Mouse (Mus musculus) splenic B cell, adult 2 months (primary cell): Measurements from ENCODE around the gene Gsk3b.
A peak's percentile ranks its signal among the peaks of the same experiment; 100 is the strongest.
"Not testable (repeated sequence)": the region's sequence is repeated elsewhere in the genome, so short reads cannot be mapped to it uniquely, and the experiment has no call there.

Experiments used
- DNase-seq: peaks from one replicate; pipeline ENCODE4 v3.0.0-alpha.2; 2011; ENCODE audit warnings: low read depth, low spot score
- H3K27me3 ChIP-seq: 2 replicates; pipeline ENCODE4 v1.6.1; 2012; ENCODE audit warnings: mild to moderate bottlenecking, low read length, moderate library complexity, mixed read lengths; ENCODE audit not compliant: control insufficient read depth, poor library complexity, insufficient read depth, severe bottlenecking
- H3K36me3 ChIP-seq: 2 replicates; pipeline ENCODE4 v1.6.1; 2012; ENCODE audit warnings: mild to moderate bottlenecking, low read length, moderate library complexity, mixed read lengths; ENCODE audit not compliant: control insufficient read depth, poor library complexity, insufficient read depth, severe bottlenecking

Gsk3b gene

DNA sequence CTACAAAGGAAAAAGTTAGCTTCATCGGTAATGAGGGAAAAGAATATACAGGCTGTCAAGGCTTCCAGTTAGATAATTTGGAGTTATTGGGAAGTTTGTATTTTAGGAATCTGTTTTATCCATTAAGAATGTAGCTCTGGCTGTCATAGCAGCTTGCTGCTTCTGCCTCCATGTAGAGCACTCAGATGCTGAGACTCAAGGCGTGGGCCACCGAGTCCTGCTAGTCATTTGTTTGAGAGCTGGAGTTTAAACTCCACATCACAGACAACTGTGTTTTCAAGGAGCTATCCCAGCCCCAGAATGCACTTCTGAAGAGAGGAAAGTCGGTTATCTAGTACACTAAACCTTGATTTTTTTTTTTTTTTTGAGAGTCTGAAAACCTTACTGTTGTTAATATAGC, 101.2 kb downstream of the Gsk3b start:
- peaks cover 3% of the 10 kb centered on the region; the same call in 1 of the 2 replicates for H3K36me3 ChIP-seq

DNA sequence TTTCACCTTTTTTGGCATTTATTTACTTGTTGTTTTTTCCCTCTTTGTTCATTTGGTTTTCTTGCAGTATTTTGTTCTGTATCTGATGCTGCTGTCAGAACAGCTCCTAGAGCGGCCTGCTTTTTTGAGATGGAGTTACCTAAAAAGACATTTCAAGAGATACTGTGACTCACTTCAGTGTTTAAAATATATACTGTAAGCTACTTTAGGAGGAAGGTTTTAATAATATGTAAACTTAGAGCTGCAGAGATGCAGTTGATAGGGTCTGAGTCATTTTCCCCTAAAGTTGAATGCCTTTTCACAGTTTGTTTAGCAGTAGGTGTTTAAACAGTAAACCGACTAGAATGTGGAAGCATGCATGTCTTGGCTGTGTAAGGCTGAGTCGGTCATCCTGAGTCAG, 101.7 kb downstream of the Gsk3b start:
- no peak for DNase-seq
- Histone ChIP-seq H3K36me3 (peaks cover 4% of the 10 kb centered on the region; the same call in 1 of the 2 replicates), H3K27me3 (no peaks in the 10 kb centered on the region)

More for the DNA sequence above, 101.2 kb downstream of the Gsk3b start:
- H3K27me3 ChIP-seq, result no peaks in the 10 kb centered on the region
- DNase-seq, result no peak

DNA sequence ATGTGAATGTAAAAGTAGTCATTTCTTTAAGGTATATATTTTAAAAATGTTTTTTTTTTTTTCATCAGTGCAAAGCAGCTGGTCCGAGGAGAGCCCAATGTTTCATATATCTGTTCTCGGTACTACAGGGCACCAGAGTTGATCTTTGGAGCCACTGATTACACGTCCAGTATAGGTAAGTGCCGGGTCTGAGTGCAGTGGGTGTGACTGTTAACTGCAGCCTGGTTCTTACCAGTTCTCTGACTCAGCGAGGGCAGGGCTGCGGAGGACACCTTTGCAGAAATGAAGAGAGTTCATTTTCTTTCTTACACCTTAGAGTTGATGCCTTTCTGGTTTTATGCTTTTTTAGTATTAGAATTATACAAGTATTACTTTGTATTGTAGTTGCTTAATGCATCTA, 102.7 kb downstream of the Gsk3b start:
- H3K36me3 ChIP-seq, result 0 out of 2 replicates have a peak, but pooled peaks cover 2% of the 10 kb centered on the region
- DNase-seq, result no peak

DNA sequence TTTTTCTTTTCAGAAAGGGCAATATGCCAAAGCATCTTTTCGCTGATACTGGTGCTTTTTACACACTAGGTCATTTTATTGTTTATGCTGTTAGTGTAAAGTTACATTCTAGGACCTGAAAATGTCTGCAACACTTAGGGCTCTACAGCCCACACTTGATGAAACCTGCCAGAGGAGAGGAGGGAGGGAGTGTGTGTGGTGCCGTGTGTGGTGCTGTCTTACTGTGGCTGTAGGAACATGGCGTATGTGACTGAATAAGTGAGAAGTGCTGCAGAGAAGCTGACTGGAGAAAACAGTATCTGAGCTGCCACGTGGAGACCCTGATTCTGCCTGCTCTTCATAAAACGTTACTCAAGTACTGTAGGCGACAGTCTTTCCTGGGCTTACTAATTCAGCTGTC, 103.8 kb downstream of the Gsk3b start:
- no peaks in the 10 kb centered on the region for H3K27me3 ChIP-seq

More for the DNA sequence above, 102.7 kb downstream of the Gsk3b start:
- H3K27me3 ChIP-seq, result no peaks in the 10 kb centered on the region

DNA sequence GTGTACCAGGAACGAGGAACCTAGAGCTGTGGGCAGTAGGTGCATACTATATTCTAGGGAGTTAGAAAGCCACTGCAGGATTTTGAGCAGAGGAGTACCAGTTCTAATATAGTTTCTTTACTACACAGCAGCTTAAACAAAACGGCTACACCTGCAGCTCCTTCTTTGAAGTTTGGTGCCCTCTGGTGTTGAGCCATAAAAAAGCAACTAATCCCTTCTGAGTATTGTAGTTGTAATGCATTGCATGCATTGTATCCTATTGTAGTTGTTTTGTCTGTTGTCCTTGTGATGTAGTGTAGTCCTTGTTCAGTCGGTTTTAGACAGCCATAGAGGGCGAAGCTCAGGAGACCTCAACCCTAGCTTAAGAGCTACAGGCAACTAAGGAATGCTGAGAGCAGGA, 108.5 kb downstream of the Gsk3b start:
- DNase-seq, result peak; percentile 75
- H3K36me3 ChIP-seq, result peaks cover 2% of the 10 kb centered on the region; the same call in 1 of the 2 replicates
- no peaks in the 10 kb centered on the region for H3K27me3 ChIP-seq

More for the DNA sequence above, 103.8 kb downstream of the Gsk3b start:
- 0 out of 2 replicates have a peak, but pooled peaks cover 2% of the 10 kb centered on the region for H3K36me3 ChIP-seq
- no peak for DNase-seq

DNA sequence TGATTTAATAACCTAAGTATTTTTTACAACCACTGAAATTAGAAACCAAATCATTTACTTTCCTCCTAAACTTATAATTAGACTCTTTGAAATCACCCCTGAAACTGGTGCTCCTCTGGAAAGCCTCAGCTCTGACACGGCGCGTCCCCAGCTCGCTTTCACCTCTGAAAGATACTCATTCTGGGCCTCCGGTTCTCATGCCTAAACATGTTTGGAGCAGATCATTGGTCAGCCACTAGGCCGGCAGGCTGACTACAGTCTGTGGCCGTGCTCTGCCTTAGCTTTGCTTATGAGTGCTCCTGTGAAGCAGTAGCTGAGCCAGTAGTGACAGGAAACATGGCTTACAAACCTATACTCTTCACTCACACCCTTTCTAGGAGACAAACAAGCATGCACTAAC, 116.5 kb downstream of the Gsk3b start:
- no peaks in the 10 kb centered on the region for H3K27me3 ChIP-seq
- 0 out of 2 replicates have a peak, but pooled peaks cover 1% of the 10 kb centered on the region for H3K36me3 ChIP-seq
- DNase-seq, result no peak

DNA sequence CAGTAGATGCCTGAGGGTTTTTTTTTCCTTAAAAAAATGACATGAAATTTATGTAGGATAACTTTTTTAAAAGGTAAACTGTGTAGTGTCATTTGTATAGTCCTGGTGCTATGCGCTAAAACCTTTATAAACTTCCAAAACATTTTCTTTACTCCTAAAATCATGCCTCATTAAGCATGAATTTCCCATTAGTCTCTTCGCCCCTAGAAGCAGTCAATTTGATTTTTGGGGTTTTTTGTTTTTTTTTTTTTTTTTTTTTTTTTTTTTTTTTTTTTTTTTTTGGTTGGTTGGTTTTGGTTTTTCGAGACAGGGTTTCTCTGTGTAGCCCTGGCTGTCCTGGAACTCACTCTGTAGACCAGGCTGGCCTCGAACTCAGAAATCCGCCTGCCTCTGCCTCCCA, 133.7 kb downstream of the Gsk3b start:
- DNase-seq, H3K27me3 ChIP-seq: not testable (repeated sequence)
- H3K36me3 ChIP-seq, result peaks cover 15% of the 10 kb centered on the region; the same call in 1 of the 2 replicates

DNA sequence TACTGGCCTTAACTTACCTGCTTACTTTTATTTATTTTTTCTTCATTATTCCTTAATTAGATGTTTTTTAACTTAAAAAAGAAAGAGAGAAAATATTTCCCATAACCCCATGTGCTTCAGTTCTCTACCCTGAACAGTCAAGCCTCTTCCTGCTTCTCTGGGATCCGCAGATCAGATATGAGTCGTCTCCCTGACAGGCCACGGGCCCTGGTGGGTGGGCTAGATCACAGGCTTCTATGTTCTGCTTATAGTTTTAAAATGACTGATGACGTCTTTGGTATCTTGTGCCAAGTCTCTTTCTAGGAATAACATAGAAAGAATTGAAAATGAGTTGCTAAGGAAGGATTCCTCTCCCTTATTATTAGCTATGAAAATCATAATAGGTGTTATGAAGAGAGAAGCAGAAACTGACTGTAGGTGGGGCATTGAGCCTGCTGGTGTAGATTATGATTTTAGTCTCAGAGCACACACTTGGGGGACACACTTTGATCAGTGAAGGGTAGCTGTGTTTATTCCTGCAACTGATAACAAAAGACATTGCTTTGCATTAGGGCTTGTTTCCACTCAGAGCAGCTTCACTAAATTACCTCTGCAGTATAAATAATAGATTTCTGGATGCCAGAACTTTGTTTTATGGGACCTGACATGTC, 148.3 kb downstream of the Gsk3b start:
- H3K27me3 ChIP-seq, result no peaks in the 10 kb centered on the region
- H3K36me3 ChIP-seq, result peaks cover 5% of the 10 kb centered on the region; the same call in 1 of the 2 replicates
- no peak for DNase-seq

DNA sequence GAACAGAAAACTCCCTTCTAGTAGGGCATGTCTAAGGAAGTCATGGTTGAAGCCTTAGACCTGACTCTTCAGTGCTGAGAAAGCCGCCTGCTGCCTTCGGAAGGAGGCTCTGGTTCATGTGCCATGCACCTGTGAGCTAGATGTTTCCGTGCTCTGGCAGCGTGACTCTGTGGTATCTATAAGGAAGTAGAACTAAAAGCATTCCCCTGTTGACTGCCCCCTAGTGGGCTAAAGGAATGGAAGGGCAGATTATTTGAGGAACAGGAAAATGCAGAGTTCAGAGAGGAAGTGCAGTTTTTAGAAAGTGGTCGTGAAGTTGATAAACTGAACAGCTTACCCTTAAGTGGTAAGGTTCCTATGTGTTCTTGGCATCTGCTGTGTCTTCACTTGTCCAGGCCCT, 150.9 kb downstream of the Gsk3b start:
- Histone ChIP-seq H3K36me3 (peaks cover 6% of the 10 kb centered on the region; the same call in 1 of the 2 replicates), H3K27me3 (no peaks in the 10 kb centered on the region)
- DNase-seq, result peak; percentile 92

DNA sequence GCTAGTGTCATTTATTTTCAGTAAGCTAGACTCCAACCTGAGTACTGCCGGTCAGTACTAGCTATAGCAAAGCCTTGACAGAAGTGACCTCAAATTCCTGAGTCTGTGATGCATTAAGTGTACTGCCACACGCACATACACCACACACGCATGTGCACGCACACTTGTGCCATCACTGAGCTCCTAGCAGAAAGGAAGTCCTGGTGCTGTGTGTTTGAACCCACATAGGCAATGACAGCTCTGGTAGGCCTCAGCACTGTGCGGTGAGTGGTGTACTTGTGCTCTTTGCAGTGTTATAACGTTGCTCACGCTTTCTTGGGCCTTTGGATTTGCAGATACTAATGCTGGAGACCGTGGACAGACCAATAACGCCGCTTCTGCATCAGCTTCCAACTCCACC, 151.4 kb downstream of the Gsk3b start:
- peaks cover 6% of the 10 kb centered on the region; the same call in 1 of the 2 replicates for H3K36me3 ChIP-seq
- no peaks in the 10 kb centered on the region for H3K27me3 ChIP-seq
- DNase-seq, result no peak

DNA sequence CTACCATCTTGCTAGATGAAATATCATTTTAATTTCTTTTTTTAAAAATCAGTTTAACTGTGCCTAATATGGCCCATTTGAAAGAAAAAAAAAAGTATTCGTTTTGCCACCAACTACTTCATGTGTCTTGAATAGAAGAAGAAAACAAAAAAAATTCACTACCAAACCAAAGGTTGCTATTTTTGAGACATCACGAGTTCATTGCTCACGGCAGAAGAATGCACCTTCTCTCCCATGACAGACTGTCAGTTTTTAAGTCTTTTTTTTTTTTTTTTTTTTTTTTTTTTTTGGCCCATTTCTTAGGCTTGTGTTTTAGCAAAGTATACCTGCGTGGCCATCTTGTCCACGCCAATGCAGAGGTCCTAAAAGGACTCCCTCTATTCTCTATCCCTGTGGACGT, 155.3 kb downstream of the Gsk3b start:
- Histone ChIP-seq H3K27me3 (peaks cover 2% of the 10 kb centered on the region; the same call in 1 of the 2 replicates), H3K36me3 (peaks cover 5% of the 10 kb centered on the region; the same call in 1 of the 2 replicates)
- no peak for DNase-seq

DNA sequence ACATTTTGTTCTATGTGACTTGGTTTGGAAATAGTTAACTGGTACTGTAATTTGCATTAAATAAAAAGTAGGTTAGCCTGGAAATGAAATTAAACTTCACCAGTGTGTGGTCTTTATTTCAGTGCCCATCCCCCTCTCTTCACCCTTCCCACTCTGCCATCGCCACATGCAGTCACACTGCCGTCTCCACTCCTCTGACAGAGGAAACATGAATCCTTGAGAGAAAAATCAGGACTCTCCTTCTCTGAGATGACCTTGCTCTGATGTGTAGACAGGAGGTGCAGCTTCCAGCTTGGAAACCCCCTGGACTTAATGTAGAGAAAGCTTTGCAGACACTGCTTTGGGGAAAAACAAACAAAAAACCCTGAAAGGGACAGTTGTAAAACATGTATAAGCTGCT, 156.6 kb downstream of the Gsk3b start:
- Histone ChIP-seq H3K36me3 (peaks cover 5% of the 10 kb centered on the region; the same call in 1 of the 2 replicates), H3K27me3 (peaks cover 2% of the 10 kb centered on the region; the same call in 1 of the 2 replicates)
- DNase-seq, result no peak

DNA sequence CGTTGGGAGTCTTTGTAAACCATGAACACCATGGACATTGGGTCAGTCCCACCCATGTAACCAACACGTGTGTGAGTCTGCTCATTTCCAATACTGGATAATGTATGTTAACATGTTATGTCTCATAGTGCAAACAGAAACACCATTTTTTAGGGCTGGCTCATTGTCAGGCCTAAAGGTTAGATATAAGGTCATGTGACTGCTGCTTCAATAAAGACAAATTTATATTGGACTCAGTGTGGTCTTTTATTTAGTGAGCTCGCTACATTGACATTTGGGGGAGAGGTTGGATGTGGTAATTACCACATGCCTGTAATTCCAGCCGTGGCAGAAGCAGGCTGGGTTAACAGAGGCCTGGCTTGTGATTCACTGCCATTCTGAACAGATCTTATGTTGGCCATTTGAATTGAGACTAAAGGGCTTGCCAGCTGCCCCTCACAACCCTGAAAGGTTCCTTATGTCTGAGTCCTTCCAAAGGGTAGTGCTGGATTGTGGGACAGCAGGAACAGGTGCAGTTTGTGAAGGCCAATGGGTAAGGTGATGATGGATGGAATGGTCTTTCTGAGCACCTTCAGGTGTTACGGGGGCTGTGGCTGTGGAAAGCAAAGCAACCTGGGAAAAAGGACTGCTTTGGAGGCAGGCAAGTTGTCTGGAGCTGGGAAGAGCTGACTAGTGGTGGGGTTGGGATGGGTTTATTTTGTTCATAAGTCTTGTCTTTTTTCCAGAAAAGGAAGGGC, 157.2 kb downstream of the Gsk3b start:
- no peak for DNase-seq
- peaks cover 2% of the 10 kb centered on the region; the same call in 1 of the 2 replicates for H3K27me3 ChIP-seq

DNA sequence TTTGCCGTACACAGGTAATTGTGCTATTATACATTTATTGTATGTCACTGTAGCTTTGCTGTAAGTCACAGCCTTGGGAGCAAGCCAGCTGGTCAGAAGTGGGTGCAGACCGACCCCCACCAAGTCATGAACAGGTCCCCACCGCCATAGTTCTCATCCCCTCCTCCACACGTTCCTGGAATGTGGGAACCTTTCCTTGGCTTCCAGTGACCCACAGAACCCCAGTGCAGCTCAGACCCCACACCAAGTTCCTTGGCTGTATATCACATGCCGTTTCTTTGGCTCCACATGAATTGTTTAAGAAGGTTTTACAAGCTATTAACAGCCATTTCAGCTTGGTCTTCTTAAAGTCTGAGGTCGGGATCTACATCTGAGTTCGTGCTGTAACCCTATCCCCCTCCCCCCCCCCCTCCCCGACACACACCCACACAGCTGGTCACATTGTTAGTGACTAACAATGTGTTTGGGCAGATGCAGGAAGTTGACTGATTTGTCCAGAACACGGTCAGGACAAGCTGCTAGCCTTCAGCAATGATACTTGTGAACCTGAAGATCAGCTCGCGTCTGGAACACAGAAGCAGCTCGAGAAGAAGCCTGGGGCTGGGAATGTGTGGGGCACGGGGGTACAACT, 159.6 kb downstream of the Gsk3b start:
- no peaks in the 10 kb centered on the region for H3K36me3 ChIP-seq
- DNase-seq, result peak; percentile 5
- peaks cover 2% of the 10 kb centered on the region; the same call in 1 of the 2 replicates for H3K27me3 ChIP-seq

More for the DNA sequence above, 157.2 kb downstream of the Gsk3b start:
- H3K36me3 ChIP-seq, result peaks cover 5% of the 10 kb centered on the region; the same call in 1 of the 2 replicates
